Mouse (Mus musculus): Measurements from ENCODE around the gene Pigyl. TPM values are rescaled to one million over a fixed set of nuclear protein-coding genes. Genes with fewer than 3 reads are reported as not detected.

The Pigyl gene
- total RNA-seq, 1 experiment: 27.3 TPM

- in situ Hi-C loops (cut with MboI; ENCODE audit: low sequenced_read_pairs in 2 of 2, unreplicated experiment in 2 of 2): no loop called here
- peak overlapping the region; percentile 67 for H3K9ac ChIP-seq (ENCODE audit: insufficient read depth, low read depth, low read length, poor library complexity, severe bottlenecking)
- H3K9me3 ChIP-seq (ENCODE audit: control insufficient read depth, insufficient read depth, low read depth, low read length): no peaks in the 10 kb centered on the region
- DNase-seq (ENCODE audit: low read depth, low spot score): peak; percentile 73
- no peak for TF ChIP-seq ZC3H11A (IDR thresholded peaks at IDR 0.05; ENCODE audit: borderline replicate concordance, low read depth, low read length)
- no peaks in the 10 kb centered on the region for H3K36me3 ChIP-seq (ENCODE audit: control insufficient read depth, insufficient read depth, low read length, poor library complexity, severe bottlenecking)
- H3K4me1 ChIP-seq (ENCODE audit: control insufficient read depth in 2 of 2, insufficient read depth in 2 of 2, low read length in 2 of 2, poor library complexity in 1 of 2): peaks cover 3 to 22% of the 10 kb centered on the region in 2 experiments; a peak in 3 of 4 replicates
- H3K27ac ChIP-seq (ENCODE audit: insufficient read depth, low read depth, low read length, poor library complexity, severe bottlenecking): 0 out of 2 replicates have a peak overlapping the region, but pooled peaks have one; percentile 3
- H3K4me3 ChIP-seq (ENCODE audit: insufficient read depth in 1 of 2, low read depth in 1 of 2, low read length in 2 of 2, poor library complexity in 1 of 2, severe bottlenecking in 1 of 2): peak overlapping the region; percentile 66 to 77
Measured at GRCm38 (mm10) chr9:22131226-22131981, 25.2 kb upstream of the Pigyl start.

GRCm38 (mm10) chr9:22132220-22132619 lies 24.4 kb upstream of the Pigyl start:
- DNase-seq (ENCODE audit: low read depth, low spot score): no peak
- no peak for TF ChIP-seq ZNF384 (IDR thresholded peaks at IDR 0.05; ENCODE audit: low read depth, low read length)
- Histone ChIP-seq H3K9me3 (ENCODE audit: control insufficient read depth, insufficient read depth, low read depth, low read length) (no peaks in the 10 kb centered on the region), H3K36me3 (ENCODE audit: control insufficient read depth, insufficient read depth, low read length, poor library complexity, severe bottlenecking) (no peaks in the 10 kb centered on the region), H3K4me3 (ENCODE audit: insufficient read depth in 1 of 2, low read depth in 1 of 2, low read length in 2 of 2, poor library complexity in 1 of 2, severe bottlenecking in 1 of 2) (peak overlapping the region; percentile 66 to 77), H3K4me1 (ENCODE audit: control insufficient read depth in 2 of 2, insufficient read depth in 2 of 2, low read length in 2 of 2, poor library complexity in 1 of 2) (peaks cover 2 to 19% of the 10 kb centered on the region in 2 experiments; a peak in 3 of 4 replicates), H3K9ac (ENCODE audit: insufficient read depth, low read depth, low read length, poor library complexity, severe bottlenecking) (peak overlapping the region; percentile 67; the same call in 1 of the 2 replicates), H3K27ac (ENCODE audit: insufficient read depth, low read depth, low read length, poor library complexity, severe bottlenecking) (no peak overlapping the region)
- in situ Hi-C loops (cut with MboI; ENCODE audit: low sequenced_read_pairs in 2 of 2, unreplicated experiment in 2 of 2): no loop called here

- Histone ChIP-seq H3K36me3 (ENCODE audit: control insufficient read depth, insufficient read depth, low read length, poor library complexity, severe bottlenecking) (no peaks in the 10 kb centered on the region), H3K4me3 (ENCODE audit: insufficient read depth in 1 of 2, low read depth in 1 of 2, low read length in 2 of 2, poor library complexity in 1 of 2, severe bottlenecking in 1 of 2) (no peak overlapping the region), H3K4me1 (ENCODE audit: control insufficient read depth in 2 of 2, insufficient read depth in 2 of 2, low read length in 2 of 2, poor library complexity in 1 of 2) (peaks cover 2 to 19% of the 10 kb centered on the region in 2 experiments; a peak in 2 of 4 replicates), H3K27ac (ENCODE audit: insufficient read depth, low read depth, low read length, poor library complexity, severe bottlenecking) (no peak overlapping the region), H3K9me3 (ENCODE audit: control insufficient read depth, insufficient read depth, low read depth, low read length) (no peaks in the 10 kb centered on the region), H3K9ac (ENCODE audit: insufficient read depth, low read depth, low read length, poor library complexity, severe bottlenecking) (no peak overlapping the region)
- in situ Hi-C loops (cut with MboI; ENCODE audit: low sequenced_read_pairs in 2 of 2, unreplicated experiment in 2 of 2): no loop called here
- no peak for DNase-seq (ENCODE audit: low read depth, low spot score)
- no peak for TF ChIP-seq ZC3H11A (IDR thresholded peaks at IDR 0.05; ENCODE audit: borderline replicate concordance, low read depth, low read length)
Measured at GRCm38 (mm10) chr9:22134246-22134890, 22.3 kb upstream of the Pigyl start.

GRCm38 (mm10) chr9:22134988-22135643 lies 21.5 kb upstream of the Pigyl start:
- in situ Hi-C loops (cut with MboI; ENCODE audit: low sequenced_read_pairs in 2 of 2, unreplicated experiment in 2 of 2): no loop called here
- no peak overlapping the region for H3K27ac ChIP-seq (ENCODE audit: insufficient read depth, low read depth, low read length, poor library complexity, severe bottlenecking)
- no peak overlapping the region for H3K4me3 ChIP-seq (ENCODE audit: insufficient read depth in 1 of 2, low read depth in 1 of 2, low read length in 2 of 2, poor library complexity in 1 of 2, severe bottlenecking in 1 of 2)
- no peaks in the 10 kb centered on the region for H3K36me3 ChIP-seq (ENCODE audit: control insufficient read depth, insufficient read depth, low read length, poor library complexity, severe bottlenecking)
- H3K4me1 ChIP-seq (ENCODE audit: control insufficient read depth in 2 of 2, insufficient read depth in 2 of 2, low read length in 2 of 2, poor library complexity in 1 of 2): peaks cover 2 to 19% of the 10 kb centered on the region in 2 experiments; a peak in 2 of 4 replicates
- no peaks in the 10 kb centered on the region for H3K9me3 ChIP-seq (ENCODE audit: control insufficient read depth, insufficient read depth, low read depth, low read length)
- no peak overlapping the region for H3K9ac ChIP-seq (ENCODE audit: insufficient read depth, low read depth, low read length, poor library complexity, severe bottlenecking)
- no peak for DNase-seq (ENCODE audit: low read depth, low spot score)
- TF ChIP-seq HCFC1 (IDR thresholded peaks at IDR 0.05; ENCODE audit: borderline replicate concordance, insufficient read depth, low read length): no peak
- no peak for TF ChIP-seq MAFK (IDR thresholded peaks at IDR 0.05; ENCODE audit: insufficient read depth, low read depth, low read length)
- no peak for TF ChIP-seq ZC3H11A (IDR thresholded peaks at IDR 0.05; ENCODE audit: borderline replicate concordance, low read depth, low read length)
- TF ChIP-seq CHD2 (IDR thresholded peaks at IDR 0.05; ENCODE audit: low read depth, low read length): no peak
- TF ChIP-seq ZNF384 (IDR thresholded peaks at IDR 0.05; ENCODE audit: low read depth, low read length): no peak

All from ES-E14 (cell line).